Mouse (Mus musculus) heart, postnatal 10 days (tissue): Measurements from ENCODE around the gene Stk38. TPM values are rescaled to one million over a fixed set of nuclear protein-coding genes. Genes with fewer than 3 reads are reported as not detected.
"Not testable (repeated sequence)": the region's sequence is repeated elsewhere in the genome, so short reads cannot be mapped to it uniquely, and the experiment has no call there.

Source experiments
- DNase-seq, 2 experiments: peaks; one replicate each; pipeline ENCODE4 v3.0.0; 2021
- intact Hi-C: fragments of 180-260 bp; cut with DNase I; formaldehyde crosslinking; loops from one replicate; pipeline ENCODE4 v1.15.1; 2025
- total RNA-seq, 2 experiments: library from RNA; stranded (reverse); gene quantifications; 2 replicates each; pipeline ENCODE4 v1.2.3; 2021

The Stk38 gene
- total RNA-seq, 2 experiments from 2014 or later, result 53.0 to 57.2 TPM

GRCm38 (mm10) chr17:29018292-29018984 is 10.6 kb upstream of the Stk38 start:
- peak; percentile 53 to 61 for DNase-seq
- intact Hi-C loops, result no loop called here

DNA sequence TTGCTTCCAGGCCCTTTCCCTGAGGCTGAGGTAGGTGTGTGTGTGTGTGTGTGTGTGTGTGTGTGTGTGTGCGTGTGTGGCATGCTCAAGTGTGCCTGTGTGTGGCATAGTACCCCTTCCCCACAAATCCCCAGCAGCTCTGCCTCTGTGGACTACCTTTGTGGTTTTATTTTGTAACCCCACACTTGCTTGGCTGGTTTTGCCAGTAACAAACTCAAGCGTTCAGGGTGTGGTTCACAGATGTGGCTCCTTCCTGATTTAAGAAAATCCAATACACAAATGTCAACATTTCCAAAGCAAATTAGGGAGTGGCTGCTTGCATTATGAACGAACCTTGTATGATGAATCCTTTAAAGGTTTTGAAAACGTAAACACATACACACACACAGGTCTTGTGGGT is 8.9 kb upstream of the Stk38 start:
- DNase-seq, result no peak
- intact Hi-C loops, result no loop called here

GRCm38 (mm10) chr17:29015638-29016037 is 7.8 kb upstream of the Stk38 start:
- intact Hi-C loops, result no loop called here

GRCm38 (mm10) chr17:29014235-29014634 is 6.4 kb upstream of the Stk38 start:
- intact Hi-C loops, result no loop called here
- peak in 1 of 2 experiments; percentile 46 for DNase-seq

More at GRCm38 (mm10) chr17:29015638-29016037, 7.8 kb upstream of the Stk38 start:
- peak; percentile 31 to 64 for DNase-seq

DNA sequence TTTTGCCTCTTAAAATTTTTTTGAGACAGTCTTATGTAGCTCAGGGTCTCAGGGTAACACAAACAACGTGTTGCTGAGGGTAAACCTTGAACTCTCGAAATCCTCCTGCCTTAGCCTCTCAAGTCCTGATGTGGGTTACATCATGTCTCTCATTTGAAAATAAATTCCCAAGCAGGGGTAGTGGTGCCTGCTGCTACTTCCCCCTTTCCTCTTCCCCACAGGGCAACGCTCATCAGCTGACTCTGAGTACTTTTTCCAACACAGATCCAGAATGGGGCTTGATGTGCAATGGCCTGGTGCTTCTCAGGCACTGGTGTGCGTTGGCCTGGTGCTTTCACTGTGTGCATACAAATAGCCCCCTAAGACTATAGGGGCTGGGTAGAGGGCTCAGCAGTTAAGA is 1.4 kb upstream of the Stk38 start:
- intact Hi-C loops, result no loop called here
- DNase-seq, result no peak

- DNase-seq, result no peak
- intact Hi-C loops, result no loop called here
These were observed 493 bp upstream of the Stk38 start for GRCm38 (mm10) chr17:29008326-29008650.

DNA sequence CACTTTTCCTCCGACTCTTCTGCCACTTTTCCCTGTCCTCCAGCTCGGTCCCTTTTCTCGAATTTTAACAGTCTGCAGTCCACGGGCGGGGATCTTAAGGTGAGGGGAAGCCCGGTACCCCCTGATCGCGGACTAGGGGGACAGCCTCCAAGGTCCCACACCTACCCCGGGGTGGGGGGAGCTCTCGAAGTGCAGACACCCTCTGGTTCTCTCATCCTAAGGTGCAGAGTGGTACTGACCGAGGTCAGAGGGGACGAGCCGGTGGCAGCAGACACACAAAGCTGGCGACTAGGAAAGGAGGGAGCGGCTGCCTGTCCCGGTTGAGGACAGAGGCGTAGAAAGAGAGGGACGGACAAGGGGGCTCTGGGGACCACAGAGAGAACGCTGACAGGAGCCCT is 553 bp downstream of the Stk38 start:
- intact Hi-C loops, result no loop called here
- no peak for DNase-seq

- DNase-seq, result peak in 1 of 2 experiments; percentile 22
- intact Hi-C loops, result no loop called here
These were observed 983 bp downstream of the Stk38 start for GRCm38 (mm10) chr17:29006812-29007211.

DNA sequence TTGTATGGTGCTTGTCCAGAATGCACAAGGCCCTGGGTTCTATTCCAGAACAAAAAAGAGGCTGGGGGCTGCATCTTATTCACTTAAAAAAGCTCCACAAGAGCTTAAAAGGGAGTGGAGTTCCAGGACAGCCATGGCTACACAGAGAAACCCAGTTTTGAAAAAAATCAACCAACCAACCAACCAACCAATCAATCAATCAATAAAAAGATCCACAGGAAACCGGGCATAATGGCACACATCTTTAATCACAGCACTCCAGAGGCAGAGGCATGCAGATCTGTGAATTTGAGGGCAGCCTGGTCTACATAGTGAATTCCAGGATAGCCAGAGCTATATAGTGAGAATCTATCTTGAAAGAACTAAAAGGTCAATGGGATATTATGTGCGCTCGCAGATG is 2.8 kb downstream of the Stk38 start:
- intact Hi-C loops, result no loop called here
- no peak for DNase-seq

- intact Hi-C loops, result no loop called here
- DNase-seq, result no peak
These were observed 4.1 kb downstream of the Stk38 start for GRCm38 (mm10) chr17:29003740-29004139.

GRCm38 (mm10) chr17:29000465-29000864 is 7.3 kb downstream of the Stk38 start:
- intact Hi-C loops, result no loop called here
- no peak for DNase-seq

- intact Hi-C loops, result no loop called here
These were observed 13.2 kb downstream of the Stk38 start for GRCm38 (mm10) chr17:28994615-28995014.

DNA sequence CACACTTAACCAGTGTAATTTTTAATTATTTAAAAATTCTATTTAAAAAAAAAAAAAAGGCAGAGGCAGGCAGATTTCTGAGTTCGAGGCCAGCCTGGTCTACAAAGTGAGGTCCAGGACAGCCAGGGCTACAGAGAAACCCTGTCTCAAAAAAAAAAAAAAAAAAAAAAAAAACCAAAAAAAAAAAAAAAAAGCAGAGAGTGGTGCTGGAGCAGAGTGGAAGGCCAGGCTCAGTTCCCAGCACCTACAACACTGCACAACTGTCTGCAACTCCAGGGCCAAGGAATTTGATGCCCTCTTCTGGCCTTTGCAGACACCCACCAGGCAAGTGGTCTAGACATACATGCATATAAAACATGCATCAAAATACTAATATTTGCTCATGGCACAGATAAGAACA is 14.8 kb downstream of the Stk38 start:
- DNase-seq, intact Hi-C loops: not testable (repeated sequence)

More at GRCm38 (mm10) chr17:28994615-28995014, 13.2 kb downstream of the Stk38 start:
- DNase-seq, result no peak

- peak; percentile 65 to 69 for DNase-seq
- intact Hi-C loops, result no loop called here
These were observed 15.7 kb downstream of the Stk38 start for GRCm38 (mm10) chr17:28992105-28992504.

- DNase-seq, result no peak
- intact Hi-C loops, result no loop called here
These were observed 16.5 kb downstream of the Stk38 start for GRCm38 (mm10) chr17:28991286-28991685.

GRCm38 (mm10) chr17:28990060-28990459 is 17.7 kb downstream of the Stk38 start:
- intact Hi-C loops, result no loop called here
- no peak for DNase-seq

GRCm38 (mm10) chr17:28988996-28989395 is 18.8 kb downstream of the Stk38 start:
- DNase-seq, result no peak
- intact Hi-C loops, result loop anchor here (5.0 kb wide), 1 partner anchor 108 kb away; no protein-coding TSS in a partner anchor

GRCm38 (mm10) chr17:28988291-28988690 is 19.5 kb downstream of the Stk38 start:
- no peak for DNase-seq
- intact Hi-C loops, result loop anchor here (5.0 kb wide), 1 partner anchor 109 kb away; no protein-coding TSS in a partner anchor

GRCm38 (mm10) chr17:28987713-28988112 is 20.1 kb downstream of the Stk38 start:
- intact Hi-C loops, result loop anchor here (2.0 to 5.0 kb wide), 3 partner anchors 35 to 183 kb away; no protein-coding TSS in a partner anchor
- DNase-seq, result peak; percentile 22 to 53

- intact Hi-C loops, result loop anchor here (2.0 to 5.0 kb wide), 3 partner anchors 36 to 184 kb away; no protein-coding TSS in a partner anchor
- peak in 1 of 2 experiments; percentile 28 for DNase-seq
These were observed 21.0 kb downstream of the Stk38 start for GRCm38 (mm10) chr17:28986833-28987232.

DNA sequence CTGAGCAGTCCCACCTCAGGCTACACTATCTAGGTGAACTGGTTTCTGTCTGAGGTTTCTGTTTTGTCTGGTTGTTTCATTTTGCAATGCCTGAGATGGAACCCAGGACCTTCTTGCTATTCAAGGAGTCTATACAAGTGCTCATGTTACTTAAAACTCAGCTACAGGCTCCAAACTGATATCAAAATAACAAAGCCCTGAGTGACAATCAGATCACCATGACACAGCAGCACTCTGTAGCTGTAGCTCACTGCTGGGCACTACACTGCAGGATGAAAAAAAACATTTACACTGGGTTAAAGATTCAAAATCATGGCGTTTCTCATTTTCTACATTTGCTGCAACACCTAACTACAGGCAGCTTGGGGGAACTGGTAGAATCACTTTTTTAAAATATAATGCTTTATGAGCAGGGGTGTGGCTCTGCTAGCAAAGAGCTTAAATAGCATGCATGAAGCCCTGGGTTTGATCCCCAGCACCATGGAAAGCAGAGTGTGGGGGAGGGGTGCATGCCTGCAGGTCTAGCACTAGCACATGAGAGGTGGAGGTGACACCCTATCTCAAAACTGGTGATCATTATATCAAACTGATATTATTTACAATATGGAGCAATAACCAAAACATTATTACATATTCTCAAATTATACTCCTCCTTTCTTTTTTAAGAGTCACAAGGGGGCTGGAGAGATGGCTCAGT is 22.9 kb downstream of the Stk38 start:
- no peak for DNase-seq
- intact Hi-C loops, result loop anchor here (5.0 kb wide), 1 partner anchor 112 kb away; no protein-coding TSS in a partner anchor

- intact Hi-C loops, result no loop called here
- peak; percentile 19 to 32 for DNase-seq
These were observed 25.2 kb downstream of the Stk38 start for GRCm38 (mm10) chr17:28982591-28982990.
